Mouse (Mus musculus) CH12.LX (cell line): ENCODE results near the gene Dlst. TPM values are rescaled to one million over a fixed set of nuclear protein-coding genes. Genes with fewer than 3 reads are reported as not detected.

Experiments used
- DNase-seq: peaks from one replicate; pipeline ENCODE4 v3.0.0-alpha.2; 2013; ENCODE audit errors: extremely low read depth
- H3K27ac ChIP-seq: 2 replicates; pipeline ENCODE4 v1.5.1; 2012; ENCODE audit warnings: low read depth, mild to moderate bottlenecking, control low read depth, moderate library complexity; ENCODE audit not compliant: insufficient read depth
- H3K27me3 ChIP-seq: replicated peaks from 2 replicates; pipeline ENCODE3; 2012; ENCODE audit warnings: inconsistent platforms
- H3K36me3 ChIP-seq, 2 experiments: replicated peaks in 1 of 2; 2 replicates each; pipeline versions ENCODE3 to v1.6.1; 2012; ENCODE audit warnings: inconsistent platforms in 1 of 2, low read length in 1 of 2, mild to moderate bottlenecking in 1 of 2, mixed read lengths in 1 of 2, moderate library complexity in 1 of 2; ENCODE audit not compliant: control insufficient read depth in 1 of 2, insufficient read depth in 1 of 2
- H3K4me1 ChIP-seq, 2 experiments: 2 replicates each; pipeline ENCODE4 v1.6.1; 2012; ENCODE audit warnings: inconsistent platforms in 1 of 2, moderate library complexity in 1 of 2; ENCODE audit not compliant: insufficient read depth in 2 of 2, control insufficient read depth in 1 of 2
- H3K4me2 ChIP-seq: 2 replicates; pipeline ENCODE4 v1.6.1; 2012; ENCODE audit warnings: low read depth, mild to moderate bottlenecking, control low read depth; ENCODE audit not compliant: poor library complexity, insufficient read depth, severe bottlenecking
- H3K4me3 ChIP-seq, 3 experiments: fragments of 150-350 bp in 1 of 3; sonication (generic) in 1 of 3; replicated peaks in 1 of 3; 2 replicates each; pipeline versions ENCODE3 to v1.5.1; 2011 to 2012; ENCODE audit warnings: low read depth in 2 of 3, low read length in 2 of 3, mild to moderate bottlenecking in 2 of 3, moderate library complexity in 2 of 3, control low read depth in 1 of 3, improper control_type of control experiment in 1 of 3, inconsistent platforms in 1 of 3, mixed read lengths in 1 of 3; ENCODE audit not compliant: poor library complexity in 1 of 3
- H3K79me2 ChIP-seq: replicated peaks from 2 replicates; pipeline ENCODE4 v1.6.1; 2012; ENCODE audit warnings: mild to moderate bottlenecking, moderate library complexity; ENCODE audit not compliant: control insufficient read depth, poor library complexity, insufficient read depth, severe bottlenecking; ENCODE audit errors: extremely low read depth
- H3K9ac ChIP-seq: 2 replicates; pipeline ENCODE4 v1.6.1; 2012; ENCODE audit warnings: low read depth, mild to moderate bottlenecking, control low read depth, moderate library complexity; ENCODE audit not compliant: insufficient read depth
- H3K9me3 ChIP-seq: replicated peaks from 2 replicates; pipeline ENCODE3; 2012; ENCODE audit warnings: low read length, inconsistent platforms, mixed read lengths
- BHLHE40 ChIP-seq: IDR thresholded peaks from 2 replicates; pipeline ENCODE4 v1.6.1; 2011; ENCODE audit warnings: mild to moderate bottlenecking, low read depth, low read length, improper control_type of control experiment
- CHD1 ChIP-seq: IDR thresholded peaks from 2 replicates; pipeline ENCODE4 v1.6.1; 2012; ENCODE audit warnings: low read depth, low read length, improper control_type of control experiment, inconsistent platforms
- CHD2 ChIP-seq: IDR thresholded peaks from 2 replicates; pipeline ENCODE4 v1.6.1; 2011; ENCODE audit warnings: low read length, improper control_type of control experiment
- CTCF ChIP-seq, 2 experiments: IDR thresholded peaks in 1 of 2; conservative IDR thresholded peaks in 1 of 2; 2 replicates each; pipeline ENCODE4 v1.5.1; 2011 to 2012; ENCODE audit warnings: low read depth in 2 of 2, low read length in 2 of 2, improper control_type of control experiment in 1 of 2, inconsistent platforms in 1 of 2, mild to moderate bottlenecking in 1 of 2, moderate library complexity in 1 of 2
- E2F4 ChIP-seq: IDR thresholded peaks from 2 replicates; pipeline ENCODE4 v1.6.1; 2011; ENCODE audit warnings: low read depth, low read length, improper control_type of control experiment; ENCODE audit not compliant: insufficient replicate concordance
- ELF1 ChIP-seq: IDR thresholded peaks from 2 replicates; pipeline ENCODE4 v1.6.1; 2014; ENCODE audit warnings: low read depth, mild to moderate bottlenecking, inconsistent platforms, low read length, improper control_type of control experiment
- ETS1 ChIP-seq: conservative IDR thresholded peaks from 2 replicates; pipeline ENCODE4 v1.6.1; 2012; ENCODE audit warnings: low read depth, mild to moderate bottlenecking, inconsistent platforms, low read length, improper control_type of control experiment, moderate library complexity
- GABPA ChIP-seq: IDR thresholded peaks from 2 replicates; pipeline ENCODE4 v1.6.1; 2012; ENCODE audit warnings: low read depth, low read length, improper control_type of control experiment, inconsistent platforms; ENCODE audit not compliant: insufficient replicate concordance
- JUN ChIP-seq: IDR thresholded peaks from 2 replicates; pipeline ENCODE4 v1.6.1; 2011; ENCODE audit warnings: low read depth, mild to moderate bottlenecking, low read length, improper control_type of control experiment, moderate library complexity; ENCODE audit not compliant: insufficient read depth
- KAT2A ChIP-seq: IDR thresholded peaks from 2 replicates; pipeline ENCODE4 v1.6.1; 2012; ENCODE audit warnings: low read length, improper control_type of control experiment, inconsistent platforms; ENCODE audit not compliant: insufficient replicate concordance
- MAX ChIP-seq: IDR thresholded peaks from 2 replicates; pipeline ENCODE4 v1.6.1; 2011; ENCODE audit warnings: low read length, improper control_type of control experiment
- MAZ ChIP-seq: IDR thresholded peaks from 2 replicates; pipeline ENCODE4 v1.6.1; 2012; ENCODE audit warnings: low read depth, mild to moderate bottlenecking, inconsistent platforms, low read length, improper control_type of control experiment, moderate library complexity
- MXI1 ChIP-seq: IDR thresholded peaks from 2 replicates; pipeline ENCODE4 v1.6.1; 2011; ENCODE audit warnings: mild to moderate bottlenecking, low read depth, low read length, improper control_type of control experiment
- MYC ChIP-seq: IDR thresholded peaks from 2 replicates; pipeline ENCODE4 v1.6.1; 2011; ENCODE audit warnings: low read depth, mild to moderate bottlenecking, improper control_type of control experiment, low read length
- PAX5 ChIP-seq: IDR thresholded peaks from 2 replicates; pipeline ENCODE4 v1.6.1; 2012; ENCODE audit warnings: low read length, inconsistent platforms, mixed read lengths
- POLR2A ChIP-seq: IDR thresholded peaks from 2 replicates; pipeline ENCODE4 v1.6.1; 2011; ENCODE audit warnings: low read depth, mild to moderate bottlenecking, improper control_type of control experiment, low read length
- POLR2AphosphoS2 ChIP-seq: IDR thresholded peaks from 2 replicates; pipeline ENCODE4 v1.6.1; 2011; ENCODE audit warnings: low read depth, low read length, improper control_type of control experiment
- SMC3 ChIP-seq: IDR thresholded peaks from 2 replicates; pipeline ENCODE4 v1.6.1; 2011; ENCODE audit warnings: low read depth, low read length, improper control_type of control experiment
- TBP ChIP-seq: conservative IDR thresholded peaks from 2 replicates; pipeline ENCODE4 v1.6.1; 2011; ENCODE audit warnings: low read depth, low read length, improper control_type of control experiment
- TCF12 ChIP-seq: IDR thresholded peaks from 2 replicates; pipeline ENCODE4 v1.6.1; 2014; ENCODE audit warnings: low read depth, mild to moderate bottlenecking, inconsistent platforms, low read length, improper control_type of control experiment
- ZC3H11A ChIP-seq: IDR thresholded peaks from 2 replicates; pipeline ENCODE4 v1.6.1; 2012; ENCODE audit warnings: low read depth, mild to moderate bottlenecking, inconsistent platforms, low read length, improper control_type of control experiment
- ZKSCAN1 ChIP-seq: IDR thresholded peaks from 2 replicates; pipeline ENCODE4 v1.6.1; 2012; ENCODE audit warnings: low read depth, inconsistent platforms, low read length, improper control_type of control experiment, borderline replicate concordance
- ZNF384 ChIP-seq: IDR thresholded peaks from 2 replicates; pipeline ENCODE4 v1.6.1; 2012; ENCODE audit warnings: low read depth, low read length, improper control_type of control experiment, inconsistent platforms
- dilution Hi-C: fragments of 300-500 bp; cut with MboI; formaldehyde crosslinking; loops from 2 replicates; pipeline ENCODE4 v1.14.3; 2020; ENCODE audit warnings: low sequenced_read_pairs; ENCODE audit not compliant: extremely low pct_unique_long_range_greater_than_20kb, extremely low pct_ligation_motif_present
- in situ Hi-C: fragments of 300-500 bp; cut with MboI; formaldehyde crosslinking; loops from 3 replicates; pipeline ENCODE4 v1.14.3; 2019; ENCODE audit warnings: low sequenced_read_pairs, low pct_ligation_motif_present, low pct_unique_long_range_greater_than_20kb, mixed read lengths
- polyA plus RNA-seq: library from polyadenylated mRNA; unstranded; fragments of >175 nt; gene quantifications from 2 replicates; pipeline ENCODE4 v1.2.1, GENCODE M21; 2012; ENCODE audit warnings: low read depth; ENCODE audit not compliant: insufficient read length
- total RNA-seq, 2 experiments: library from RNA; depleted of rRNA; stranded (reverse); fragments of 300-350 nt in 1 of 2; fragments of >200 nt in 1 of 2; gene quantifications; 2 replicates each; pipeline ENCODE4 v1.2.3; 2012 to 2014

The Dlst gene
- total and polyA plus RNA-seq, 3 experiments: 116 to 165 (median 144) TPM

DNA sequence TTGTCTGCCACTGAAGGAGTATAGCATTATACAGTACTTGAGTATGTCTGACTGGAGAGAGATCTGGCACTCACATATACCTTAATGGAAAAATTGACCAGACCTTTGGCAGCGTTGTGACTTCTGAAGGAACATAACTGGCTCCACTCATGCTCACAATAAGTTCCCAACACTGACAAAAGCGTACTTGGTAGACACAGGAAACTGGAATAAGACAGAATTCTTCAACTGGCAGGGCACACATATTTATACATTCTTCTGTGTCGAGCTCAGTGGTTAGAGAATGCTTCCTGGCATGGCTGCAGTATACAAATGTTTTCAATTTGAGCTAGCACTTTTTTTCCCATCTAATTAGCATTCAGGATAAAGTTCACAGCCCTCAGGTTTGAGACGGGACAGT, 25.7 kb upstream of the Dlst start:
- no peaks in the 10 kb centered on the region for H3K27me3 ChIP-seq
- no peak for DNase-seq
- dilution Hi-C loops: no loop called here
- in situ Hi-C loops: no loop called here
- peaks cover 6% of the 10 kb centered on the region for H3K9me3 ChIP-seq
- no peak overlapping the region for H3K4me3 ChIP-seq
- peaks cover 28 to 39% of the 10 kb centered on the region in 2 experiments for H3K36me3 ChIP-seq
- H3K9ac ChIP-seq: no peak overlapping the region
- no peaks in the 10 kb centered on the region for H3K79me2 ChIP-seq
- H3K4me1 ChIP-seq: peaks cover 7 to 15% of the 10 kb centered on the region in 2 experiments
- 0 out of 2 replicates have a peak, but pooled peaks have one; percentile 11 for TF ChIP-seq POLR2AphosphoS2
- TF ChIP-seq SMC3: no peak
- TF ChIP-seq PAX5: no peak
- no peak for TF ChIP-seq KAT2A
- no peak for TF ChIP-seq POLR2A
- no peak for TF ChIP-seq JUN
- TF ChIP-seq ZC3H11A: no peak
- TF ChIP-seq, all 38 proteins: peak for 1
- 0 out of 2 replicates have a peak overlapping the region, but pooled peaks have one; percentile 26 for H3K27ac ChIP-seq
- no peak overlapping the region for H3K4me2 ChIP-seq

DNA sequence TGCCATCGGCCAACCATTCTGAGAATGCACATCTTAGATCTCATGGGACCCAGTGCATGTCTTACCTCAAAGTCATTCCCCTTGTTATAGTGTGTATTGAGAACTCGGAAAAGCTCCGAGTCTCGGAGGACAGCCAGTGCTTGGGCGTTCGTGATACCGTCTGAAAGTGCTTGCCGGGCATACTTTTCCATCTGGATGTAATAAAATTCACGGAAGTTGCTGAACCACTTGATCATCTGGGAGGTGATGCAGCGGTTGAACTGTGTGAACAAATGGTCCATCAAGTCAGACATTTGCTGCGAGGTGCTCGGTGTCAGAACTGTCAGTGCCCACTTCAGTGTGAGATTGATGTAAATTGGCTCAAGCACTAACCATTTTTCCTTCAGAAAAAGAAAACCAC, 22.8 kb upstream of the Dlst start:
- no peak overlapping the region for H3K27ac ChIP-seq
- no peaks in the 10 kb centered on the region for H3K27me3 ChIP-seq
- no peak for TF ChIP-seq ZNF384
- TF ChIP-seq POLR2A: no peak
- TF ChIP-seq MAX: no peak
- no peak for TF ChIP-seq PAX5
- TF ChIP-seq MAZ: no peak
- no peak for TF ChIP-seq TCF12
- TF ChIP-seq BHLHE40: no peak
- no peak for TF ChIP-seq CHD2
- TF ChIP-seq E2F4: no peak
- no peak for TF ChIP-seq GABPA
- no peak for TF ChIP-seq CTCF (conservative IDR thresholded peaks at IDR 0.05 in 1 of 2, IDR thresholded peaks at IDR 0.05 in 1 of 2; ENCODE audit: low read depth in 2 of 2, low read length in 2 of 2)
- no peak for TF ChIP-seq ELF1
- TF ChIP-seq MYC: no peak
- no peak for TF ChIP-seq ZKSCAN1
- no peak for TF ChIP-seq MXI1
- TF ChIP-seq ETS1: no peak
- no peak for TF ChIP-seq TBP
- TF ChIP-seq CHD1: no peak
- in situ Hi-C loops (no loop called here), dilution Hi-C loops (no loop called here)
- H3K4me2 ChIP-seq: no peak overlapping the region
- no peak overlapping the region for H3K9ac ChIP-seq
- H3K79me2 ChIP-seq: no peaks in the 10 kb centered on the region
- H3K4me3 ChIP-seq: no peak overlapping the region
- H3K36me3 ChIP-seq: peaks cover 38 to 56% of the 10 kb centered on the region in 2 experiments
- no peak for DNase-seq
- peaks cover 6% of the 10 kb centered on the region for H3K9me3 ChIP-seq
- peaks cover 7 to 18% of the 10 kb centered on the region in 2 experiments for H3K4me1 ChIP-seq
